Mouse (Mus musculus) hindbrain, embryonic 12.5 days (tissue): Measurements from ENCODE around the gene D10Jhu81e. TPM values are rescaled to one million over a fixed set of nuclear protein-coding genes. Genes with fewer than 3 reads are reported as not detected.

ENCODE experiments used
- ATAC-seq: fragments of 200-750 bp; cut with Nextera tagmentation; 2 replicates; pipeline ENCODE4 v1.8.0; 2017; ENCODE audit warnings: moderate TSS enrichment; ENCODE audit not compliant: low FRiP score
- H3K27ac ChIP-seq: fragments of 300-500 bp; sonication (generic); 2 replicates; pipeline ENCODE4 v1.5.1; 2016; ENCODE audit warnings: mild to moderate bottlenecking
- H3K27me3 ChIP-seq: fragments of 300-500 bp; sonication (generic); 2 replicates; pipeline ENCODE4 v1.6.1; 2016; ENCODE audit warnings: mild to moderate bottlenecking
- H3K36me3 ChIP-seq: fragments of 300-500 bp; sonication (generic); 2 replicates; pipeline ENCODE4 v1.6.1; 2016; ENCODE audit warnings: mild to moderate bottlenecking
- H3K4me1 ChIP-seq: fragments of 300-500 bp; sonication (generic); 2 replicates; pipeline ENCODE4 v1.6.1; 2016
- H3K4me2 ChIP-seq: fragments of 300-500 bp; sonication (generic); replicated peaks from 2 replicates; pipeline ENCODE4 v1.6.1; 2016; ENCODE audit warnings: mild to moderate bottlenecking
- H3K4me3 ChIP-seq: fragments of 300-500 bp; sonication (generic); 2 replicates; pipeline ENCODE4 v1.5.1; 2016; ENCODE audit warnings: mild to moderate bottlenecking
- H3K9ac ChIP-seq: fragments of 300-500 bp; sonication (generic); 2 replicates; pipeline ENCODE4 v1.6.1; 2016; ENCODE audit warnings: mild to moderate bottlenecking, moderate library complexity
- H3K9me3 ChIP-seq: fragments of 300-500 bp; sonication (generic); replicated peaks from 2 replicates; pipeline ENCODE4 v1.6.1; 2016; ENCODE audit warnings: mild to moderate bottlenecking
- WGBS: fragments of 180-500 bp; shearing (Covaris S2); methylation state at CpG from one replicate; pipeline ENCODE4 v1.1.7; 2016; 5-methylcytosine and 5-hydroxymethylcytosine counted together
- polyA plus RNA-seq: library from polyadenylated mRNA; unstranded; fragments of >200 nt; fragmentation: Nextera tagmentation; extraction: Ambion mirVana; gene quantifications from 2 replicates; pipeline ENCODE4 v1.2.1, GENCODE M21; 2016

Gene D10Jhu81e
- polyA plus RNA-seq, 1 experiment from 2014 or later, result 24.4 TPM

- no peak for ATAC-seq
- Histone ChIP-seq H3K9ac (no peak overlapping the region), H3K36me3 (peaks cover 85% of the 10 kb centered on the region), H3K9me3 (no peaks in the 10 kb centered on the region), H3K27me3 (no peaks in the 10 kb centered on the region), H3K4me1 (peaks cover 6% of the 10 kb centered on the region; the same call in 1 of the 2 replicates), H3K4me2 (no peak overlapping the region), H3K27ac (no peak overlapping the region), H3K4me3 (no peak overlapping the region)
- 93% methylated on average over 5 of the region's 5 CpGs for whole genome bisulfite sequencing
Observed at GRCm38 (mm10) chr10:78174474-78174873, 4.9 kb upstream of the D10Jhu81e start.

GRCm38 (mm10) chr10:78171581-78171980 lies 2.0 kb upstream of the D10Jhu81e start:
- 91% methylated on average over 9 of the region's 9 CpGs for WGBS
- H3K4me2 ChIP-seq, result no peak overlapping the region
- peaks cover 66% of the 10 kb centered on the region for H3K36me3 ChIP-seq
- no peaks in the 10 kb centered on the region for H3K9me3 ChIP-seq
- H3K9ac ChIP-seq, result no peak overlapping the region
- no peaks in the 10 kb centered on the region for H3K27me3 ChIP-seq
- no peak for ATAC-seq
- peaks cover 18% of the 10 kb centered on the region for H3K4me1 ChIP-seq
- H3K4me3 ChIP-seq, result no peak overlapping the region
- H3K27ac ChIP-seq, result no peak overlapping the region

GRCm38 (mm10) chr10:78171057-78171456 lies 1.5 kb upstream of the D10Jhu81e start:
- Histone ChIP-seq H3K27ac (no peak overlapping the region), H3K4me1 (peaks cover 18% of the 10 kb centered on the region), H3K4me3 (no peak overlapping the region), H3K4me2 (no peak overlapping the region), H3K36me3 (peaks cover 66% of the 10 kb centered on the region), H3K9me3 (no peaks in the 10 kb centered on the region), H3K27me3 (no peaks in the 10 kb centered on the region), H3K9ac (no peak overlapping the region)
- no peak for ATAC-seq
- 93% methylated on average over 7 of the region's 7 CpGs for WGBS

DNA sequence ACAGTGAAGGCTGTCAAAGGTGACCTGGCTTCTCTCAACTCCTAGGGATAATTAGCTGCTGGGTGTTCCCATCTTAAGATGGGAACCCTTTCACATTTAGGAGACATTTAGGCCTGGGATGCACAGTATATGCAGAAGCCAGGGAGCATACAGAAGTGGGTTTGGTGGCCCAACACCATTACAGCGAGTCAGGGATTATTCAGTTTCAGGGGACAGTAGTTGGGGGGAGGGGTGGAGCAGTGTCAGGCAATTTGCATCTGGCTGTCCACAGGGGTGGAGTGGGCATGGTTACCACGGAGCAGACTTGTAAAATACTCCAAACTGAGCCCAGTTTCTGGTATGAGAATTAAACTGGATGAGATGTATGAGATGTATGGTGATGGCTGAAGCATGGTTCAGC lies 863 bp upstream of the D10Jhu81e start:
- Histone ChIP-seq H3K27ac (peak overlapping the region; percentile 42; the same call in 1 of the 2 replicates), H3K36me3 (peaks cover 64% of the 10 kb centered on the region), H3K4me3 (peak overlapping the region; percentile 62), H3K4me1 (peaks cover 18% of the 10 kb centered on the region), H3K4me2 (peak overlapping the region; percentile 74), H3K9me3 (no peaks in the 10 kb centered on the region), H3K9ac (no peak overlapping the region), H3K27me3 (no peaks in the 10 kb centered on the region)
- 0 out of 2 replicates have a peak, but pooled peaks have one; percentile 1 for ATAC-seq
- WGBS, result 54% methylated on average over 2 of the region's 2 CpGs

- H3K27ac ChIP-seq, result no peak overlapping the region
- peak overlapping the region; percentile 73 for H3K9ac ChIP-seq
Observed at GRCm38 (mm10) chr10:78168792-78169191, 790 bp downstream of the D10Jhu81e start.

DNA sequence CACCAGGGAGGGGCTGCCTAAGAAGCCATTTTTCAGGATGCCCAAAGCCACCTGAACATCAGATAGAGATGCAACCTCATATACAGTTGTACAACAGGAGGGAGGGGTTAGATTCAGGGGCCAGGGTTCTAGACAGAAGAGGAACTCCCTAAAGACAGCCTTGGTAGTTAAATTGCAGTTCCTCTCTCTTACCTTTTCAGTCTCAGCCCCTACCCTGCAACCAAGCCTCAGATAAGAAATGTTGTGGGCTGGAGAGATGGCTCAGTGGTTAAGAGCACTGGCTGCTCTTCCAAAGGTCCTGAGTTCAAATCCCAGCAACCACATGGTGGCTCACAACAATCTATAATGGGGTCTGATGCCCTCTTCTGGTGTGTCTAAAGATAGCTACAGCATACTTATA lies 1.8 kb downstream of the D10Jhu81e start:
- ATAC-seq, result no peak
- H3K27ac ChIP-seq, result no peak overlapping the region

More at GRCm38 (mm10) chr10:78168792-78169191, 790 bp downstream of the D10Jhu81e start:
- no peak for ATAC-seq
- H3K4me2 ChIP-seq, result peak overlapping the region; percentile 74
- peaks cover 61% of the 10 kb centered on the region for H3K36me3 ChIP-seq
- H3K4me1 ChIP-seq, result peaks cover 18% of the 10 kb centered on the region
- WGBS, result 85% methylated on average over 11 of the region's 11 CpGs
- H3K9me3 ChIP-seq, result no peaks in the 10 kb centered on the region
- peak overlapping the region; percentile 62 for H3K4me3 ChIP-seq
- H3K27me3 ChIP-seq, result no peaks in the 10 kb centered on the region

DNA sequence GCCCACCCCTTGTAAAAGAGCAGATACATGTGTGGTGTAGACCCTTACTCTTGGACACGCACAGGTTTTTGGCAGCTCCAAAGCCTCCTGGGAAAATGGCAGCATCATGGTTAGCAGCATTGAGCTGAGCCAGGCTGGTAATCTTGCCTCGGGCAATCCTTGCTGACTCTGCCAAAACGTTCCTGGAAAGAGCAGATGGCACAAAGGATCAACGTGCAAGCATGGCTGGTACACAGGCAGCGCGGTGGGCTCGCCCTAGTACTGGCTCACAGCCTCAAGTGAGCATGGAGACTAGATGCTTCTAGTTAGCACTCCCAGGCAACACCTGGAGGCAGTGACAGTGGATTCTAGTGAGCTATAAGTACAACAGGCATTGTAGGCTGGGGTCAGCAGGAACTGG lies 2.2 kb downstream of the D10Jhu81e start:
- ATAC-seq, result no peak
- WGBS, result 91% methylated on average over 7 of the region's 7 CpGs
- H3K27me3 ChIP-seq, result no peaks in the 10 kb centered on the region
- H3K36me3 ChIP-seq, result peaks cover 61% of the 10 kb centered on the region
- no peak overlapping the region for H3K27ac ChIP-seq
- no peak overlapping the region for H3K4me2 ChIP-seq
- H3K4me1 ChIP-seq, result peaks cover 18% of the 10 kb centered on the region
- H3K4me3 ChIP-seq, result no peak overlapping the region
- no peaks in the 10 kb centered on the region for H3K9me3 ChIP-seq
- no peak overlapping the region for H3K9ac ChIP-seq

More for the DNA sequence above, 1.8 kb downstream of the D10Jhu81e start:
- H3K9me3 ChIP-seq, result no peaks in the 10 kb centered on the region
- no peak overlapping the region for H3K4me2 ChIP-seq
- no peak overlapping the region for H3K4me3 ChIP-seq
- H3K36me3 ChIP-seq, result peaks cover 61% of the 10 kb centered on the region
- no peaks in the 10 kb centered on the region for H3K27me3 ChIP-seq
- H3K4me1 ChIP-seq, result peaks cover 18% of the 10 kb centered on the region
- no peak overlapping the region for H3K9ac ChIP-seq

GRCm38 (mm10) chr10:78165256-78166005 lies 4.2 kb downstream of the D10Jhu81e start:
- Histone ChIP-seq H3K36me3 (peaks cover 55% of the 10 kb centered on the region), H3K4me3 (no peak overlapping the region), H3K27me3 (no peaks in the 10 kb centered on the region), H3K4me1 (peaks cover 17% of the 10 kb centered on the region), H3K9ac (no peak overlapping the region), H3K9me3 (no peaks in the 10 kb centered on the region), H3K4me2 (no peak overlapping the region), H3K27ac (no peak overlapping the region)
- no peak for ATAC-seq
- WGBS, result 92% methylated on average over 21 of the region's 21 CpGs

DNA sequence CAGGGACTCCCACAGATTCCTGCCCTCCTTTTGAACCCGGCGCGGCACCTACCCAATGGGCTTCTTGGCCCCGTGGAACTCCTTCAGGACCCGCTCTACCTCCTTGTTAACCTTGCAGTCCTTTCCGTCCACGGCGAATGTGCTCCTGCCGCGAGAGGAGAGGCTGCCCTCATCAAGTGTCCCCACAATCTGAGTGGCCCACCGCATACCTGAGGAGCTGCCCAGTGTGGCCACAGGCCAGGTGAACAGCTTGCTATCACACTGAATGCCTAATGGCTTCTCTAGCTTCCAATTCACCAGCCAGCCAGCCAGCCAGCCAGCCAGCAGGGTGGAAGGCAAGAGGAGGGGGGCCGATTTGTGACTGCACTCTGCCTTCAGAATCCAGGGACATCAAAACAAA lies 4.8 kb downstream of the D10Jhu81e start:
- peaks cover 55% of the 10 kb centered on the region for H3K36me3 ChIP-seq
- no peaks in the 10 kb centered on the region for H3K9me3 ChIP-seq
- no peak overlapping the region for H3K27ac ChIP-seq
- WGBS, result 92% methylated on average over 12 of the region's 12 CpGs
- peaks cover 12% of the 10 kb centered on the region for H3K4me1 ChIP-seq
- H3K4me2 ChIP-seq, result no peak overlapping the region
- no peaks in the 10 kb centered on the region for H3K27me3 ChIP-seq
- no peak for ATAC-seq
- H3K9ac ChIP-seq, result no peak overlapping the region
- no peak overlapping the region for H3K4me3 ChIP-seq

DNA sequence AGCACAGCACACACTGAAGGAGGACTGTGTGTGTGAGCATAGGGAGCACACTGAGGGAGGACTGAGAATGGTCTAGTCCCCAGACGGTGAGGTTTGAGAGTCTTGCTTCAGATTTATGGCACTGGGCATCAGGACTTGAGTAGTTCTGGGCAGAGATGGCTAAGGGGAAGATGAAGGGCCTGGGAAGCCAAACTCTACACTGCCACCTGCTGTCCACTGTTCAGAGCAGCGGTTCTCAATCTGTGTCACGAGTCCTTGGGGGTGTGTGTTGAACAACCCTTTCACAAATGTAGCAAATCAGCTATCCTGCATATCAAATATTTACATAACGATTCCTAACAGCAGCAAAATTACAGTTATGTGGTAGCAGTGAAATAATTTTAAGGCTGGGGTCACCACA lies 5.7 kb downstream of the D10Jhu81e start:
- WGBS, result 36% methylated on average over 4 of the region's 4 CpGs
- no peaks in the 10 kb centered on the region for H3K27me3 ChIP-seq
- no peak overlapping the region for H3K27ac ChIP-seq
- no peaks in the 10 kb centered on the region for H3K9me3 ChIP-seq
- H3K4me3 ChIP-seq, result no peak overlapping the region
- no peak for ATAC-seq
- peaks cover 55% of the 10 kb centered on the region for H3K36me3 ChIP-seq
- peaks cover 17% of the 10 kb centered on the region for H3K4me1 ChIP-seq
- no peak overlapping the region for H3K9ac ChIP-seq
- no peak overlapping the region for H3K4me2 ChIP-seq

DNA sequence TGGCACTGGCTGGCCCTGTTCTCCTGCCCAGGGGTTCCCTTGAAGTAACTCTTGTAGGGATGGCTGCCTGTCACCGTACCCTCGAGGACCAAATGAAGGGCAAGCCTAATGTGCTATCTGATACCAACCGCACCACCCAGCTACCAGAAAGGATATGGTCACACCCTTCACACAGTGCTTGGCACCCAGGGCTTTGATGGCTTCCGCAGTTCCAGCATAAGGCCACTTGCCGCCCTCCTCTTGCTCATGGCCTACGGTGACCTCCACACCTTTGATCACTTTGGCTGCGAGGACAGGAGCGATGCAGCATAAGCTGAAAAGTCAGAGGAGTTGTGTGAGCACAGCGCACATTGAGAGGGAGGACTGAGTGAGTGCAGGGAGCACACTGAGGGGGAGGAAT lies 6.3 kb downstream of the D10Jhu81e start:
- no peaks in the 10 kb centered on the region for H3K9me3 ChIP-seq
- no peak overlapping the region for H3K4me2 ChIP-seq
- peaks cover 55% of the 10 kb centered on the region for H3K36me3 ChIP-seq
- H3K27me3 ChIP-seq, result no peaks in the 10 kb centered on the region
- 91% methylated on average over 9 of the region's 9 CpGs for WGBS
- no peak overlapping the region for H3K27ac ChIP-seq
- ATAC-seq, result no peak
- H3K4me1 ChIP-seq, result peaks cover 10% of the 10 kb centered on the region
- no peak overlapping the region for H3K9ac ChIP-seq
- no peak overlapping the region for H3K4me3 ChIP-seq

DNA sequence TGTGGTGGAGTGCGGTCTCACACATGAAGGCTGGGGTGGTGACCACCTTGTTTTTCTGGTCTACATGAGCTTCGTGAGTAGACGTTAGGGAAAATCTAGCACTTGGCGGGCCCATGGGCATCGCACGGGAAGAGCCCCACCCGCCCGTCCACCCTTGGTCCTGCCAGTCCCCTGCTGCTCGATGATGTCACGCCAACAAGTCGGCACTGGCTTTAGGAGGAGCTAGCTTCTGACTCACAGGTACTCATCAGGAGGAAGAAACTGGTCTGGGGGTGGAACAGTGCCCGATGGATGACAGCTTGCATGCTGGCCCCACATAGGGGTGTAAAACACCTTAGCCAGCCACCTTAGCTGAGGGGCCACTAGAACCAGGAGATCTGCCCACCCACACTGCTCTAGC lies 6.9 kb downstream of the D10Jhu81e start:
- WGBS, result 91% methylated on average over 12 of the region's 12 CpGs

DNA sequence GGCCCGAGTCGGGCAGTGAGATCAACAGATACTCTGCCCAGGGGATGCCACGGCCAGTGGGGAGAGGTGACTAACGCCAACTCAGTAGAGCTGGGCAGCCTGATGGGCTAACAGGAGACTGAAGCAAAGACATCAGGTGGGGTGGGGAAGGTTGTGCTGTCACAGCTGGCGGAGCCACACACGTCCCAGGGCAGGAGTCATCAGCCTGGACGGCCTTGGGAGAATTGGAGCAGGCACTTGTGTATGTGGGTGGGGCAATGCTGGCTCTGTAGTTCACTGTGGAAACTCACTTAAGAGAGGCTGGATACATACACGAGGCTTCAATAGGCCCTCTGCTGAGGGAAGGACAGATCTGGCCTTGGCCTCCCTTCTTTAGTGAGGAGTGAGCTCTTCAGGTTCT lies 8.5 kb downstream of the D10Jhu81e start:
- Histone ChIP-seq H3K27me3 (no peaks in the 10 kb centered on the region), H3K27ac (no peak overlapping the region), H3K4me2 (no peak overlapping the region), H3K36me3 (peaks cover 40% of the 10 kb centered on the region), H3K9ac (no peak overlapping the region), H3K4me3 (no peak overlapping the region), H3K9me3 (no peaks in the 10 kb centered on the region), H3K4me1 (peaks cover 8% of the 10 kb centered on the region)
- ATAC-seq, result no peak
- WGBS, result 87% methylated on average over 8 of the region's 8 CpGs

More for the DNA sequence above, 6.9 kb downstream of the D10Jhu81e start:
- H3K27ac ChIP-seq, result no peak overlapping the region
- no peak overlapping the region for H3K4me2 ChIP-seq
- no peak overlapping the region for H3K4me3 ChIP-seq
- no peak for ATAC-seq
- H3K27me3 ChIP-seq, result no peaks in the 10 kb centered on the region
- H3K36me3 ChIP-seq, result peaks cover 55% of the 10 kb centered on the region
- H3K9me3 ChIP-seq, result no peaks in the 10 kb centered on the region
- H3K4me1 ChIP-seq, result peaks cover 8% of the 10 kb centered on the region
- no peak overlapping the region for H3K9ac ChIP-seq
